Mouse (Mus musculus) urinary bladder, adult 18-20 months (tissue): ENCODE measurements around the gene Timm22.
A peak's percentile ranks its signal among the peaks of the same experiment; 100 is the strongest.

ENCODE experiments used
- DNase-seq, 2 experiments: peaks; one replicate each; pipeline ENCODE4 v3.0.0; 2022; ENCODE audit warnings: low spot score in 2 of 2, mixed read lengths in 2 of 2

The Timm22 gene

GRCm38 (mm10) chr11:76429966-76430631 lies 23.3 kb downstream of the Timm22 start:
- no peak for DNase-seq

DNA sequence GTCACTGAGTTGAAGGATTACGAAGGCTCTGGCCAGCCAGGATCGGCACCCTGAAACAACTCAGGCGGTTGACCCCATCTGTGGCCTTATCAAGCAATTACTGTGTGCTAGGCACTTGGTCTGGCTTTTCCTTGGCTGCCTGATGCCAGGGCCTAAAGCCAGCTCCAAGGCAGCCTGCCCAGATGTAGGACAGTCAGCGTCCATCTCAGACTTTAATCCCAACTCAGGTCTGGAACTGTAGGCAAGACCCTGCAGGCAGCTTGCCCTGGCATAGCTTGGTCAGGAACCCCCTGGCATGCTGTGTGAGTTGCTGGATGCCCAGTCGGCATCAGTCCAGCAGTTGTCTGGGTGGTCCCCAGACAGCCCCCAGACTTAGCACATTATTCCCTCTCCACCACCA lies 29.3 kb downstream of the Timm22 start:
- no peak for DNase-seq

GRCm38 (mm10) chr11:76436864-76437437 lies 30.2 kb downstream of the Timm22 start:
- DNase-seq: peak; percentile 19 to 42

DNA sequence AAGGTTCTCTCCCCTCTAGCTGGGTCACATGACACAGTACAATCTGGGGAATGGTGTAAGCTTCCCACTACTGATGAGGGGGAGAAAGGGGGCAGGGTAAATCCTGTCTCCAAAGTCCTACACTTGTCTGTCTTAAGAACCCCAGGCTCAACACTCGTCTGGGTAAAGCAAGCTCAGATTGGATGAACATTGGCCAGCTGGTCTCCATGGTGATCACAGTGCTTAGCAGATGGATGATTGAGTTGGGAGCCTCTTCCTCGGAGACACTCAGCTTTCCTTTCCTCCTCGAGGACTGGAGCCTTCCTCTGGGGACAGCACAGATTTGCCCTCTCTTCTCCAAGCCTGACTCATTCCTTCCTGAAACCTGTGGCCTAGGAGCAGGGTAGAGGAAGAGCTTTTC lies 32.9 kb downstream of the Timm22 start:
- no peak for DNase-seq

DNA sequence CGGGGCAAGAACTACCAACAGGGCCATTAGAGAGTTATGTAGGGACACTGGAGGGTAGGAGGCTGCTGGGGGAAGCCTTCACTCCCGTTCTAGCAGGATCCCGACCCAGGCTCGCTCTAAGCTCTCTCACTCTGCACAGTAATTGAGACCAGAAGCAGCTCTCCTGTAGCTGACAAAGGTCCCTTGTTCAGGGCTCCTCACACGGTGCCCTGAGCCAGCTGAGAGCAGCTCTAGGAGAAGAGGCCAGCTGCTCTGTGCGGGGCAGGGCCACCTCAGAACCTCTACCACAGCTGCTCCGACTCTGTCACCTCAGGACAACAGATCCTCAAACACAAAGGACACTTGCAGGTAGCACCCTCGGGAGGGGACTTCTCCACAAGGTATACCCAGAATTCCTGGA lies 38.7 kb downstream of the Timm22 start:
- DNase-seq: no peak

GRCm38 (mm10) chr11:76446251-76446650 lies 39.5 kb downstream of the Timm22 start:
- no peak for DNase-seq

DNA sequence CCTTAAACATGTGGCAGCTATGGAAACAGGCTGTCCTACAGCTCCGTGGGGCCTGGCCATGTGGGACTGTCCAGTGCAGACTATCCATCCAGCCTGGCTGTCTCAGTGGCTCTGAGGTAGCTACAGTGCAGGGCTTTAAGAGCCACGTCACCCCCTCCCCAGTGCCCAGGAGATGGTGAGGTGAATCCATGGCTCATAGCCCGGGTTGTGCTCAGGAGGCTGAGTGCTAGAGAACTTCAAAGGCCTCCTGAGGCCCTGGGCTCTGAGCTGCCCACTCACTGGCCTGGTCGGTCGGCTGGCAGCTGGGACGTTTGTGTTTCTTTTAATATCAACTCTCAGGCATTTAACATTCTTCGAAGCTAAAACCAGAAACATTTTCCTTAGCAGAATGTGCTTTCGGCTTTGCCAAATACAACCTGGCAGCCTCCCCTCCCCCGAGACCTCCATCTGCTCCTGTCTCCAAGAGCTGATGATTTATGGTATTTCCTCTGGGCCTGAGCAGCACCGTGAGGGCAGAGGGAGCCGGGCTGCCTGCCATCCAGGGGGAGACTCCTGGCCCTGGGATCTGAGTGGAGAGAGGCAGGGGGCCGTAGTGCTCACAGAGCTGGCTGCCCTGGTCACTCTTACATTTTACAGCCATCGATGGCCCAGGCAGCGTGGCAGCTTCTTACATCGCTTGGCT lies 42.9 kb downstream of the Timm22 start:
- no peak for DNase-seq

DNA sequence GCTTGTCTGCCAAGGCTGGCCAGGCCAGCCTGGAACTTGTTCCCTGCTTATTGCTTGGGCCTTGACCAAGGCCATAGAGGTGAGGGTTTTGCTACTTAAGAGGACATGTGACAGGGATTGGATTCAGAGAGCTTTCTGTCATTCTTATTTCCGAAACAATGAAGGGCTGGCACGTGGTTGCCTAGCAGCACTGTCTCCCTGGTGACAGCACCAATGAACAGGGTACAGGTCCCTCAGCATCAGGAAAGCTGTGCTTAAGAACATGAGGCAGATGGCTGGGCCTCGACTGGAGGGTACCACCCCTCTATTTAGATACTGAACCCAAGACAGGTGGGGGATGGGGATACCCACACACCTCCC lies 43.4 kb downstream of the Timm22 start:
- DNase-seq: no peak

GRCm38 (mm10) chr11:76454492-76454891 lies 47.7 kb downstream of the Timm22 start:
- DNase-seq: peak; percentile 35 to 37

GRCm38 (mm10) chr11:76456233-76456632 lies 49.5 kb downstream of the Timm22 start:
- peak; percentile 59 to 90 for DNase-seq

GRCm38 (mm10) chr11:76456897-76457296 lies 50.1 kb downstream of the Timm22 start:
- no peak for DNase-seq

DNA sequence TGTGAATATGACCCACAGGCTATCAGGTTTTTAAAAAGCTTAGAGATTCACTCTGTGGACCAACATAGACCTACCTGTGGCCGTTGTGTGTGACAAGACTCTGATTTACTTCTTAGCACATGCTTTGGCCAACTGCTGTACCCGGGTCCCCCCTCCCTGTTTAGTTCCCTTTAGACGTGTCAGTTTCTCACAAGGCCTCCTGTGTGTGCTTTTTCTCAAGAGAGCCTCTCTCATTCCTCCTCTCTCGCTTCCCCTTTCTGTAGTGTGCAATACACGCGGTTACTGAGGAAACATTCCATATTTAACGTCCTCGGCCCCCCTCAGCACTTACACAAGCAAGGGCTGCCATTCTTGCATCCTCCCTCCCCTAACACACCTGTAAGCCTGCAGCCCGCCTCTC lies 52.0 kb downstream of the Timm22 start:
- DNase-seq: no peak

DNA sequence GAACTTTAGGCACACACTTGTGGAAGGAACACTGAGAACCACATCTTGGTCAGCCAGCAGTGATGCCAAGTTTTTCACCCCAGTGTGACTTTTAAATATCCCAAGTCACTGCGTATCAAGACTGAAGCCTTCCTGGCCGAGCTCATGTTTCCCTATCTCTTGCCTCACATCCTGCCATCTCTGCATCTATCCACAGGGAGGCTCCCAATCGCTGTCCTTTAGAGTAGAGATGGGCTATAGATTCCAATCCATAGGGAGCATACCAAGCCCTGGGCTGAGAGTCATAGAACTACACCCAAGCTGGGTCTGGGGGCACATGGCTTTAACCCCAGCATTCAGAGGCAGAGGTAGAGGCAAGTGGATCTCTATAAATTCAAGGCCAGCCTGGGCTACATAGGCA lies 52.7 kb downstream of the Timm22 start:
- no peak for DNase-seq

GRCm38 (mm10) chr11:76461201-76461600 lies 54.4 kb downstream of the Timm22 start:
- DNase-seq: no peak

GRCm38 (mm10) chr11:76461696-76462095 lies 54.9 kb downstream of the Timm22 start:
- no peak for DNase-seq

DNA sequence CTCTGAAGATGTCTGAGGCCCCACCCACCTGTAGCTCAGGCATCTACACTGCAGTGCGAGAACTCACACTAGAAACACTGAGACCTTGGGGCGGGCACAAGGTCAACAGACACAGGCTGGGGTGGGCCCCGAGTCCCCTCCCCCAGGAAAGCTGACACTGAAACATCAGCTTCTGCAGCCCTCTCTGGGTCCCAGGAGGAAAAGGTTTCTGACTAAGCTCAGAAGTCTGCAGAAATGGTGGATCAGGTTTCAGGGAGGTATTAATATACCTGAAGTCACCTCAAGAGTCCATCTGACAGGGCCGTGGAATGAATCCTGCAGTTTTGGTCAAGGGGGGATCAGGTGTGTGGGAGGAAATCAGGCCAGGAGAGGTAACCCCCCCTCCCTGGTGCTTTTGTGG lies 59.1 kb downstream of the Timm22 start:
- no peak for DNase-seq
